ENCODE assay signal across 22 mouse cellular contexts in the genomic region with DNA sequence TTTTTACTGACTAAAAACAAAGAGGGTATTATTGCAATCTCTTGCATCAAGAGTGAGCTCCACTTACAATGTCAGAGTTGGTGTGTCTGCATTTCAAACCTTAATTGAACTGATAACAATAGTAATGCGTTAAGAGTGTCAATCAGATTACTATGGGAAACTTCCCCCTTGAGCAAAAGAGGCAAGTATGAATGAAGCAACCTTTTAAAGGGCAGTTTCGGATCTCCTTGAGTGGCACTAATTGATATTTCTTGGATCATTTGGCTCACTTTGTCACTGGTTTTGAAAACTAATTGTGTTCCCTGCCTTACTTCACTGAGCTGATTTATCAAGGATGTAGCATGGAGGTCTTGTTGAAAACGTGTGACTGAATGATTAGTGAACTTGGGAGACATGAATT.
DNase-seq lines count a peak whose midpoint lies in the region; ATAC-seq lines count a peak whose summit lies in the region.
"Had no signal": no experiment of that assay in that cellular context is flagged by ENCODE, and none has a peak within 500 bp of the region (broad histone marks: within the 10 kb centered on the region; RNA-seq: fewer than 3 reads in every experiment).

No protein-coding gene starts in this region.

- H3K4me3 ChIP-seq in embryonic facial prominence, embryonic 11.5 days (ENCODE audit: low read depth, low read length) = no peak overlapping the region
- no peak overlapping the region for H3K4me3 ChIP-seq in embryonic facial prominence, embryonic 10.5 days
- H3K4me3 ChIP-seq in midbrain, embryonic 12.5 days = no peak overlapping the region
- no peak overlapping the region for H3K4me3 ChIP-seq in midbrain, embryonic 13.5 days (replicated peaks)
- no peak overlapping the region for H3K4me3 ChIP-seq in forebrain, embryonic 13.5 days
- H3K4me3 ChIP-seq: heart, adult 2 months; heart, embryonic 13.5 days; limb, embryonic 13.5 days; liver, embryonic 12.5 days had no signal

- DNase-seq in embryonic facial prominence, embryonic 11.5 days (ENCODE audit: low spot score) = peak; percentile 13
- DNase-seq in embryonic facial prominence, embryonic 10.5 days (ENCODE audit: low spot score) = no peak
- peak; percentile 10 for DNase-seq in mesoderm, embryonic 11.5 days (ENCODE audit: low read depth, low spot score)
- no peak for DNase-seq in cerebellum, adult 9-10 months
- no peak for DNase-seq in c-Kit-positive CD71-positive TER-119-positive erythroid progenitor cells, embryonic 14.5 days (ENCODE audit: low spot score)
- DNase-seq: adrenal gland, postnatal 25 days; cerebellum, adult 11 months; cerebellum, postnatal 14 days; gastrocnemius, postnatal 25 days; heart, adult 2 months; heart, postnatal 14 days; kidney, postnatal 36 days; lung, adult 18-20 months; lung, postnatal 10 days; thymus, postnatal 25 days had no signal

- no peak overlapping the region for H3K4me2 ChIP-seq in embryonic facial prominence, embryonic 11.5 days (ENCODE audit: low read depth, low read length)
- no peak overlapping the region for H3K4me2 ChIP-seq in midbrain, embryonic 12.5 days (replicated peaks)
- no peak overlapping the region for H3K4me2 ChIP-seq in midbrain, embryonic 13.5 days (replicated peaks)
- 0 out of 2 replicates have a peak overlapping the region, but pooled peaks have one; percentile 44 for H3K4me2 ChIP-seq in forebrain, embryonic 13.5 days
- H3K4me2 ChIP-seq: heart, embryonic 13.5 days; limb, embryonic 13.5 days; liver, embryonic 12.5 days had no signal

- H3K27ac ChIP-seq in embryonic facial prominence, embryonic 11.5 days (replicated peaks; ENCODE audit: low read depth, low read length) = no peak overlapping the region
- H3K27ac ChIP-seq in embryonic facial prominence, embryonic 10.5 days (replicated peaks) = no peak overlapping the region
- no peak overlapping the region for H3K27ac ChIP-seq in midbrain, embryonic 12.5 days (replicated peaks)
- H3K27ac ChIP-seq in midbrain, embryonic 13.5 days = no peak overlapping the region
- H3K27ac ChIP-seq in forebrain, embryonic 13.5 days = no peak overlapping the region
- H3K27ac ChIP-seq: heart, adult 2 months; heart, embryonic 13.5 days; limb, embryonic 13.5 days; liver, embryonic 12.5 days had no signal

- H3K27me3 ChIP-seq in embryonic facial prominence, embryonic 11.5 days (ENCODE audit: control insufficient read depth, insufficient read depth, low read length) = no peaks in the 10 kb centered on the region
- peaks cover 14% of the 10 kb centered on the region; the same call in 1 of the 2 replicates for H3K27me3 ChIP-seq in embryonic facial prominence, embryonic 10.5 days (replicated peaks; ENCODE audit: low read depth, poor library complexity, severe bottlenecking)
- H3K27me3 ChIP-seq in midbrain, embryonic 12.5 days = peaks cover 68% of the 10 kb centered on the region
- H3K27me3 ChIP-seq in midbrain, embryonic 13.5 days = peaks cover 60% of the 10 kb centered on the region
- H3K27me3 ChIP-seq in forebrain, embryonic 13.5 days = peaks cover 14% of the 10 kb centered on the region; the same call in 1 of the 2 replicates
- H3K27me3 ChIP-seq: heart, embryonic 13.5 days; limb, embryonic 13.5 days; liver, embryonic 12.5 days had no signal

- WGBS in embryonic facial prominence, embryonic 11.5 days = 38% methylated on average over 3 of the region's 3 CpGs
- WGBS in embryonic facial prominence, embryonic 10.5 days = 35% methylated on average over 3 of the region's 3 CpGs
- WGBS in midbrain, embryonic 12.5 days = 12% methylated on average over 3 of the region's 3 CpGs
- WGBS in midbrain, embryonic 13.5 days = 12% methylated on average over 3 of the region's 3 CpGs
- 5% methylated on average over 3 of the region's 3 CpGs for WGBS in forebrain, embryonic 13.5 days

- H3K36me3 ChIP-seq in embryonic facial prominence, embryonic 11.5 days (replicated peaks; ENCODE audit: control insufficient read depth, insufficient read depth, low read depth, low read length) = no peaks in the 10 kb centered on the region
- no peaks in the 10 kb centered on the region for H3K36me3 ChIP-seq in embryonic facial prominence, embryonic 10.5 days (replicated peaks)
- H3K36me3 ChIP-seq in midbrain, embryonic 12.5 days = no peaks in the 10 kb centered on the region
- no peaks in the 10 kb centered on the region for H3K36me3 ChIP-seq in midbrain, embryonic 13.5 days
- H3K36me3 ChIP-seq in forebrain, embryonic 13.5 days (ENCODE audit: poor library complexity, severe bottlenecking) = no peaks in the 10 kb centered on the region
- H3K36me3 ChIP-seq: heart, embryonic 13.5 days; limb, embryonic 13.5 days; liver, embryonic 12.5 days had no signal

- ATAC-seq in embryonic facial prominence, embryonic 11.5 days (replicated peaks; ENCODE audit: insufficient number of reproducible peaks, low FRiP score, low TSS enrichment, low read depth) = no peak
- peak; percentile 70; the same call in 1 of the 2 replicates for ATAC-seq in midbrain, embryonic 12.5 days (ENCODE audit: low FRiP score, low read depth)
- ATAC-seq in midbrain, embryonic 13.5 days = no peak
- peak; percentile 84 for ATAC-seq in forebrain, embryonic 13.5 days
- ATAC-seq: intestine, postnatal 0 days; liver, embryonic 12.5 days had no signal

- no peaks in the 10 kb centered on the region for H3K9me3 ChIP-seq in embryonic facial prominence, embryonic 11.5 days (replicated peaks; ENCODE audit: control insufficient read depth, low read length)
- H3K9me3 ChIP-seq in embryonic facial prominence, embryonic 10.5 days = no peaks in the 10 kb centered on the region
- no peaks in the 10 kb centered on the region for H3K9me3 ChIP-seq in midbrain, embryonic 12.5 days
- H3K9me3 ChIP-seq in midbrain, embryonic 13.5 days = no peaks in the 10 kb centered on the region
- no peaks in the 10 kb centered on the region for H3K9me3 ChIP-seq in forebrain, embryonic 13.5 days (replicated peaks)
- H3K9me3 ChIP-seq: heart, embryonic 13.5 days; limb, embryonic 13.5 days; liver, embryonic 12.5 days had no signal

- H3K4me1 ChIP-seq in embryonic facial prominence, embryonic 11.5 days (ENCODE audit: control insufficient read depth, insufficient read depth, low read length) = no peaks in the 10 kb centered on the region
- H3K4me1 ChIP-seq in embryonic facial prominence, embryonic 10.5 days = peaks cover 21% of the 10 kb centered on the region
- peaks cover 16% of the 10 kb centered on the region for H3K4me1 ChIP-seq in midbrain, embryonic 12.5 days
- peaks cover 8% of the 10 kb centered on the region for H3K4me1 ChIP-seq in midbrain, embryonic 13.5 days (replicated peaks)
- peaks cover 15% of the 10 kb centered on the region for H3K4me1 ChIP-seq in forebrain, embryonic 13.5 days

- no peak overlapping the region for H3K9ac ChIP-seq in embryonic facial prominence, embryonic 11.5 days (replicated peaks; ENCODE audit: low read length)
- H3K9ac ChIP-seq in midbrain, embryonic 12.5 days (replicated peaks) = no peak overlapping the region
- H3K9ac ChIP-seq in midbrain, embryonic 13.5 days (replicated peaks) = no peak overlapping the region
- no peak overlapping the region for H3K9ac ChIP-seq in forebrain, embryonic 13.5 days
- H3K9ac ChIP-seq: heart, embryonic 13.5 days; limb, embryonic 13.5 days; liver, embryonic 12.5 days had no signal

Comparison
In these comparisons a context has a peak if more than half of its experiments do, and no peak if none do; other contexts are left out.
1. ATAC-seq: peak in midbrain, embryonic 12.5 days (single experiment) and forebrain, embryonic 13.5 days (single experiment); none in embryonic facial prominence, embryonic 11.5 days (single experiment) and midbrain, embryonic 13.5 days (single experiment).
2. DNase-seq: peak in embryonic facial prominence, embryonic 11.5 days (single experiment) and mesoderm, embryonic 11.5 days (single experiment); none in embryonic facial prominence, embryonic 10.5 days (single experiment), cerebellum, adult 9-10 months (single experiment) and c-Kit-positive CD71-positive TER-119-positive erythroid progenitor cells, embryonic 14.5 days (single experiment).